Mouse (Mus musculus): ENCODE measurements around the gene Gas2. TPM values are rescaled to one million over a fixed set of nuclear protein-coding genes. Genes with fewer than 3 reads are reported as not detected.

Gene Gas2
- polyA plus RNA-seq, 1 experiment: 14.0 TPM

- Histone ChIP-seq H3K36me3 (ENCODE audit: control insufficient read depth, insufficient read depth) (peaks cover 5% of the 10 kb centered on the region), H3K79me3 (ENCODE audit: low read depth) (no peaks in the 10 kb centered on the region), H3K27me3 (ENCODE audit: control insufficient read depth, insufficient read depth, insufficient read length) (no peaks in the 10 kb centered on the region), H3ac (ENCODE audit: control insufficient read depth, insufficient read length, low read depth) (no peak overlapping the region), H3K4me3 (ENCODE audit: insufficient read depth, poor library complexity, severe bottlenecking) (no peak overlapping the region), H3K79me2 (ENCODE audit: control insufficient read depth, insufficient read depth) (no peaks in the 10 kb centered on the region)
- TF ChIP-seq MYOG (IDR thresholded peaks at IDR 0.05; ENCODE audit: control insufficient read depth, extremely low read depth, insufficient read length): no peak
- no peak for TF ChIP-seq USF1 (IDR thresholded peaks at IDR 0.05; ENCODE audit: low read depth)
- no peak for TF ChIP-seq MYOD1 (IDR thresholded peaks at IDR 0.05; ENCODE audit: control insufficient read depth, insufficient read length, low read depth)
- no peak for TF ChIP-seq MAX (IDR thresholded peaks at IDR 0.05)
- no peak for TF ChIP-seq FOSL1 (IDR thresholded peaks at IDR 0.05; ENCODE audit: insufficient read depth, low read length, poor library complexity, severe bottlenecking)
- no peak for TF ChIP-seq CEBPB (IDR thresholded peaks at IDR 0.05; ENCODE audit: low read depth)
- TF ChIP-seq CTCF (IDR thresholded peaks at IDR 0.05; ENCODE audit: control insufficient read depth, insufficient read depth, insufficient read length): no peak
Observed at GRCm38 (mm10) chr7:51931217-51931616, 69.4 kb downstream of the Gas2 start.

- Histone ChIP-seq H3ac (ENCODE audit: control insufficient read depth, insufficient read length, low read depth) (no peak overlapping the region), H3K4me3 (ENCODE audit: insufficient read depth, poor library complexity, severe bottlenecking) (no peak overlapping the region), H3K79me3 (ENCODE audit: low read depth) (no peaks in the 10 kb centered on the region), H3K27me3 (ENCODE audit: control insufficient read depth, insufficient read depth, insufficient read length) (no peaks in the 10 kb centered on the region), H3K36me3 (ENCODE audit: control insufficient read depth, insufficient read depth) (no peaks in the 10 kb centered on the region), H3K79me2 (ENCODE audit: control insufficient read depth, insufficient read depth) (no peaks in the 10 kb centered on the region)
- TF ChIP-seq USF1 (IDR thresholded peaks at IDR 0.05; ENCODE audit: low read depth): no peak
- no peak for TF ChIP-seq MYOD1 (IDR thresholded peaks at IDR 0.05; ENCODE audit: control insufficient read depth, insufficient read length, low read depth)
- TF ChIP-seq MAX (IDR thresholded peaks at IDR 0.05): no peak
- no peak for TF ChIP-seq CTCF (IDR thresholded peaks at IDR 0.05; ENCODE audit: control insufficient read depth, insufficient read depth, insufficient read length)
- TF ChIP-seq MYOG (IDR thresholded peaks at IDR 0.05; ENCODE audit: control insufficient read depth, extremely low read depth, insufficient read length): no peak
- no peak for TF ChIP-seq CEBPB (IDR thresholded peaks at IDR 0.05; ENCODE audit: low read depth)
- TF ChIP-seq FOSL1 (IDR thresholded peaks at IDR 0.05; ENCODE audit: insufficient read depth, low read length, poor library complexity, severe bottlenecking): no peak
Observed at GRCm38 (mm10) chr7:51937337-51937736, 75.5 kb downstream of the Gas2 start.

DNA sequence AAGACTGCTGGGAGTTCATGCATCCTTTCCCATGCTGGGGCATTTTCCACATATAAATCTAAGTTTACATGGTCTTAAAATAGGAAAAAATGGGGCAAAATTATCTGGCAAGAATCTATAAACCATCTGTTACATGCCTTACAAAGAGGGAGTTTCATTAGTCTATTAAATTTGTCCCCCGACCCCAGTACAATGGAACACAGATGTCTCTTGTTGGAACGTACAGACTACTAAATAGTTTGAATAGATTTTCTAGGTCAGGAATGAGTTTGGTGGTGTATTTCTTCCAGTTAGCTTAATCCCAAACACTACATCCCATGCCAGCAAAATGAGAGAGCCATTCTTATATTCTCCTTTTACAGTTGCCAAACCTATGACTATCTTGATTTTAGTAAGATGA lies 78.6 kb downstream of the Gas2 start:
- Histone ChIP-seq H3K79me2 (ENCODE audit: control insufficient read depth, insufficient read depth) (no peaks in the 10 kb centered on the region), H3ac (ENCODE audit: control insufficient read depth, insufficient read length, low read depth) (no peak overlapping the region), H3K36me3 (ENCODE audit: control insufficient read depth, insufficient read depth) (no peaks in the 10 kb centered on the region), H3K4me3 (ENCODE audit: insufficient read depth, poor library complexity, severe bottlenecking) (no peak overlapping the region), H3K79me3 (ENCODE audit: low read depth) (no peaks in the 10 kb centered on the region), H3K27me3 (ENCODE audit: control insufficient read depth, insufficient read depth, insufficient read length) (no peaks in the 10 kb centered on the region)
- TF ChIP-seq MAX (IDR thresholded peaks at IDR 0.05): no peak
- no peak for TF ChIP-seq FOSL1 (IDR thresholded peaks at IDR 0.05; ENCODE audit: insufficient read depth, low read length, poor library complexity, severe bottlenecking)
- no peak for TF ChIP-seq MYOG (IDR thresholded peaks at IDR 0.05; ENCODE audit: control insufficient read depth, extremely low read depth, insufficient read length)
- no peak for TF ChIP-seq USF1 (IDR thresholded peaks at IDR 0.05; ENCODE audit: low read depth)
- no peak for TF ChIP-seq CEBPB (IDR thresholded peaks at IDR 0.05; ENCODE audit: low read depth)
- TF ChIP-seq CTCF (IDR thresholded peaks at IDR 0.05; ENCODE audit: control insufficient read depth, insufficient read depth, insufficient read length): no peak
- TF ChIP-seq MYOD1 (IDR thresholded peaks at IDR 0.05; ENCODE audit: control insufficient read depth, insufficient read length, low read depth): no peak

DNA sequence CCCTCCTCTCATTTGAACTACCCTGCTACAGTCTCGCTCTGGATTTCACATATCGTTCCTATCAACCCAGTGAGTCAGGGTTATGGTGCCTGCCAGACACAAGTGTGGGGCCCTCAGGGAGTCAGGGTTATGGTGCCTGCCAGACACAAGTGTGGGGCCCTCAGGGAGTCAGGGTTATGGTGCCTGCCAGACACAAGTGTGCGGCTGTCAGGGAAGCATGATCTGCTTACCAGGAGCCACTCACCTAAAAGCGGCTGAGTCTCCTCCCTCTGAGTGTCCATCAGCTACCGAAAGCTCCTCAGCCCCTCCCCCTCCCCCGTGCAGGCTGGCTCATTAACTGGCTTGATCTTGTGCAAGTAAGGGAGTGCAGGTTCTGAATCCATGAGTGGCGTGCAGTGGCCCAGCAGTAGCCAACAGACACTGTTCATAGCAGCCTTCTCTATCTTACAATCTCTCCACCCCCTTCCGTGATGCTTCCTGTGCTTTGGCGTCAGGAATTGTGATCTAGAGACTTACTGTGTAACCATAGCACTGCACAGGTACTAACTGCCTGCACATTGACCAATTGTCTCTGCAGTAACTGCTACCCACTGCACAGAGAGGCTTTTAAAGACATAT lies 93.7 kb downstream of the Gas2 start:
- H3ac ChIP-seq (ENCODE audit: control insufficient read depth, insufficient read length, low read depth): no peak overlapping the region
- H3K4me3 ChIP-seq (ENCODE audit: insufficient read depth, poor library complexity, severe bottlenecking): no peak overlapping the region
- no peaks in the 10 kb centered on the region for H3K27me3 ChIP-seq (ENCODE audit: control insufficient read depth, insufficient read depth, insufficient read length)
- no peaks in the 10 kb centered on the region for H3K79me2 ChIP-seq (ENCODE audit: control insufficient read depth, insufficient read depth)
- TF ChIP-seq MYOD1 (IDR thresholded peaks at IDR 0.05; ENCODE audit: control insufficient read depth, insufficient read length, low read depth) (no peak), CTCF (IDR thresholded peaks at IDR 0.05; ENCODE audit: control insufficient read depth, insufficient read depth, insufficient read length) (no peak), MYOG (IDR thresholded peaks at IDR 0.05; ENCODE audit: control insufficient read depth, extremely low read depth, insufficient read length) (no peak), FOSL1 (IDR thresholded peaks at IDR 0.05; ENCODE audit: insufficient read depth, low read length, poor library complexity, severe bottlenecking) (no peak), CEBPB (IDR thresholded peaks at IDR 0.05; ENCODE audit: low read depth) (no peak), MAX (IDR thresholded peaks at IDR 0.05) (no peak), USF1 (IDR thresholded peaks at IDR 0.05; ENCODE audit: low read depth) (no peak)
- H3K79me3 ChIP-seq (ENCODE audit: low read depth): no peaks in the 10 kb centered on the region
- H3K36me3 ChIP-seq (ENCODE audit: control insufficient read depth, insufficient read depth): peaks cover 3% of the 10 kb centered on the region

- no peaks in the 10 kb centered on the region for H3K27me3 ChIP-seq (ENCODE audit: control insufficient read depth, insufficient read depth, insufficient read length)
- peaks cover 3% of the 10 kb centered on the region for H3K36me3 ChIP-seq (ENCODE audit: control insufficient read depth, insufficient read depth)
- H3K79me3 ChIP-seq (ENCODE audit: low read depth): no peaks in the 10 kb centered on the region
- H3K79me2 ChIP-seq (ENCODE audit: control insufficient read depth, insufficient read depth): no peaks in the 10 kb centered on the region
- no peak overlapping the region for H3ac ChIP-seq (ENCODE audit: control insufficient read depth, insufficient read length, low read depth)
- TF ChIP-seq FOSL1 (IDR thresholded peaks at IDR 0.05; ENCODE audit: insufficient read depth, low read length, poor library complexity, severe bottlenecking): no peak
- no peak for TF ChIP-seq MYOD1 (IDR thresholded peaks at IDR 0.05; ENCODE audit: control insufficient read depth, insufficient read length, low read depth)
- no peak for TF ChIP-seq CTCF (IDR thresholded peaks at IDR 0.05; ENCODE audit: control insufficient read depth, insufficient read depth, insufficient read length)
- TF ChIP-seq MAX (IDR thresholded peaks at IDR 0.05): no peak
- TF ChIP-seq CEBPB (IDR thresholded peaks at IDR 0.05; ENCODE audit: low read depth): no peak
- TF ChIP-seq USF1 (IDR thresholded peaks at IDR 0.05; ENCODE audit: low read depth): no peak
- TF ChIP-seq MYOG (IDR thresholded peaks at IDR 0.05; ENCODE audit: control insufficient read depth, extremely low read depth, insufficient read length): no peak
- no peak overlapping the region for H3K4me3 ChIP-seq (ENCODE audit: insufficient read depth, poor library complexity, severe bottlenecking)
Observed at GRCm38 (mm10) chr7:51957766-51958165, 96.0 kb downstream of the Gas2 start.

All from C2C12 (cell line).